8 mouse cellular contexts compared by ENCODE assay signal in genomic region chrX:74270902-74271551, GRCm38 (mm10). TPM values are rescaled to one million over a fixed set of nuclear protein-coding genes. Genes with fewer than 3 reads are reported as not detected.
DNase-seq lines count a peak whose midpoint lies in the region; ATAC-seq and TF ChIP-seq lines count a peak whose summit lies in the region.

No protein-coding gene starts in this region.

- H3K36me3 ChIP-seq in forebrain, embryonic 16.5 days (ENCODE audit: control insufficient read depth, insufficient read depth) = peaks cover 4% of the 10 kb centered on the region
- H3K36me3 ChIP-seq in intestine, embryonic 16.5 days (ENCODE audit: control insufficient read depth, insufficient read depth, low read length) = no peaks in the 10 kb centered on the region
- 0 out of 2 replicates have a peak, but pooled peaks cover 3% of the 10 kb centered on the region for H3K36me3 ChIP-seq in neural tube, embryonic 14.5 days (ENCODE audit: control insufficient read depth, insufficient read depth, low read length)

- H3K4me1 ChIP-seq in forebrain, embryonic 16.5 days (replicated peaks; ENCODE audit: control insufficient read depth, insufficient read depth, low read length) = peaks cover 6% of the 10 kb centered on the region; the same call in 1 of the 2 replicates
- H3K4me1 ChIP-seq in intestine, embryonic 16.5 days (ENCODE audit: control insufficient read depth, insufficient read depth, low read length) = no peaks in the 10 kb centered on the region
- no peaks in the 10 kb centered on the region; the same call in 1 of the 2 replicates for H3K4me1 ChIP-seq in lung, adult 2 months (ENCODE audit: control insufficient read depth, insufficient read depth, low read length)
- 0 out of 2 replicates have a peak, but pooled peaks cover 2% of the 10 kb centered on the region for H3K4me1 ChIP-seq in neural tube, embryonic 14.5 days (ENCODE audit: control insufficient read depth, insufficient read depth, low read length)

- peak overlapping the region; percentile 71 for H3K4me2 ChIP-seq in forebrain, embryonic 16.5 days (ENCODE audit: low read length)
- H3K4me2 ChIP-seq in intestine, embryonic 16.5 days (ENCODE audit: low read depth, low read length) = peak overlapping the region; percentile 46
- peak overlapping the region; percentile 54 for H3K4me2 ChIP-seq in neural tube, embryonic 14.5 days (ENCODE audit: low read depth, low read length)

- no peaks in the 10 kb centered on the region for H3K9me3 ChIP-seq in forebrain, embryonic 16.5 days (ENCODE audit: control insufficient read depth, low read length)
- no peaks in the 10 kb centered on the region for H3K9me3 ChIP-seq in intestine, embryonic 16.5 days (ENCODE audit: control insufficient read depth, low read length)
- H3K9me3 ChIP-seq in neural tube, embryonic 14.5 days (ENCODE audit: control insufficient read depth, low read length) = no peaks in the 10 kb centered on the region

- H3K9ac ChIP-seq in forebrain, embryonic 16.5 days (replicated peaks; ENCODE audit: low read depth, low read length) = peak overlapping the region; percentile 58
- H3K9ac ChIP-seq in intestine, embryonic 16.5 days (ENCODE audit: low read depth, low read length) = peak overlapping the region; percentile 76
- peak overlapping the region; percentile 50 for H3K9ac ChIP-seq in neural tube, embryonic 14.5 days (replicated peaks; ENCODE audit: low read depth, low read length)

- H3K4me3 ChIP-seq in left cerebral cortex, adult 2 months = peak overlapping the region; percentile 59
- H3K4me3 ChIP-seq in forebrain, embryonic 16.5 days (replicated peaks; ENCODE audit: low read length) = peak overlapping the region; percentile 44
- H3K4me3 ChIP-seq in intestine, embryonic 16.5 days (ENCODE audit: low read length) = peak overlapping the region; percentile 62
- peak overlapping the region; percentile 82 for H3K4me3 ChIP-seq in lung, adult 2 months (replicated peaks; ENCODE audit: extremely low read depth, low read depth, low read length)
- peak overlapping the region; percentile 54 for H3K4me3 ChIP-seq in neural tube, embryonic 14.5 days (ENCODE audit: low read depth, low read length)

- 20% methylated on average over 27 of the region's 27 CpGs for WGBS in forebrain, embryonic 16.5 days
- 15% methylated on average over 27 of the region's 27 CpGs for WGBS in intestine, embryonic 16.5 days
- 25% methylated on average over 27 of the region's 27 CpGs for WGBS in lung, adult 2 months
- 18% methylated on average over 27 of the region's 27 CpGs for WGBS in neural tube, embryonic 14.5 days

- peak in 1 of 2 experiments; percentile 12 for DNase-seq in left cerebral cortex, adult 2 months (ENCODE audit: extremely low spot score in 1 of 2, low spot score in 2 of 2)
- no peak for DNase-seq in left cerebral cortex, postnatal 14 days (ENCODE audit: low spot score in 2 of 2)
- DNase-seq in adrenal gland, postnatal 14 days = peak; percentile 64
- DNase-seq in lung, adult 2 months = peak; percentile 43

- TF ChIP-seq CTCF in left cerebral cortex, adult 2 months (IDR thresholded peaks at IDR 0.05) = no peak; the same call in 1 of the 2 replicates
- TF ChIP-seq CTCF in lung, adult 2 months (IDR thresholded peaks at IDR 0.05; ENCODE audit: insufficient read depth, low read length) = no peak

- peak; percentile 28; the same call in 1 of the 2 replicates for TF ChIP-seq POLR2A in lung, adult 2 months (IDR thresholded peaks at IDR 0.05; ENCODE audit: borderline replicate concordance, extremely low read depth, low read depth, low read length)

- no peak for ATAC-seq in forebrain, embryonic 16.5 days
- ATAC-seq in intestine, embryonic 16.5 days = no peak
- no peak; the same call in 1 of the 2 replicates for ATAC-seq in neural tube, embryonic 14.5 days (ENCODE audit: low read depth)
- ATAC-seq in activated CD4-positive, CD25-positive, alpha-beta regulatory T cell, adult 4 months = no peak

- intact Hi-C loops in left cerebral cortex, adult 2 months (cut with DNase I) = loop anchor here (10.0 kb wide), 1 partner anchor 306 kb away; the partner anchor contains the start of gene Hcfc1
- intact Hi-C loops in left cerebral cortex, postnatal 14 days (cut with DNase I) = no loop called here

- H3K27me3 ChIP-seq in forebrain, embryonic 16.5 days (replicated peaks; ENCODE audit: control insufficient read depth, insufficient read depth, low read length) = no peaks in the 10 kb centered on the region
- H3K27me3 ChIP-seq in intestine, embryonic 16.5 days (replicated peaks; ENCODE audit: control insufficient read depth, insufficient read depth, low read length) = no peaks in the 10 kb centered on the region
- H3K27me3 ChIP-seq in neural tube, embryonic 14.5 days (ENCODE audit: control insufficient read depth, insufficient read depth, low read length) = no peaks in the 10 kb centered on the region

- peak overlapping the region; percentile 83 for H3K27ac ChIP-seq in left cerebral cortex, adult 2 months
- H3K27ac ChIP-seq in forebrain, embryonic 16.5 days (ENCODE audit: low read length) = peak overlapping the region; percentile 27; the same call in 1 of the 2 replicates
- H3K27ac ChIP-seq in intestine, embryonic 16.5 days (ENCODE audit: low read length) = peak overlapping the region; percentile 72
- H3K27ac ChIP-seq in neural tube, embryonic 14.5 days (ENCODE audit: low read depth, low read length) = no peak overlapping the region

RNA-seq across cellular contexts. Expression of gene Rpl10, which starts 0.4 kb away (rescaled TPM):
- 100 to 1,000 TPM; 151 to 163 TPM for total RNA-seq in left cerebral cortex, adult 2 months (2021)
- total RNA-seq in left cerebral cortex, postnatal 14 days (2021) = 100 to 1,000 TPM; 124 to 140 TPM
- total RNA-seq in adrenal gland, postnatal 14 days (2021) = 289 and 296 TPM in 2 replicates
- 482 and 489 TPM in 2 replicates for polyA plus RNA-seq in forebrain, embryonic 16.5 days (2015; fragmentation: Nextera tagmentation; extraction: Ambion mirVana)
- 822 and 863 TPM in 2 replicates for polyA plus RNA-seq in intestine, embryonic 16.5 days (2015; fragmentation: Nextera tagmentation; extraction: Ambion mirVana)
- polyA plus RNA-seq in lung, adult 2 months (2012; rRNA removed) = 1,085 and 1,289 TPM in 2 replicates
- 476 and 568 TPM in 2 replicates for polyA plus RNA-seq in neural tube, embryonic 14.5 days (2014; fragmentation: Nextera tagmentation; extraction: Ambion mirVana)
- 1,000 to 10,000 TPM in 1 of 2 experiments, 100 to 1,000 TPM in 1; 640 to 1,689 TPM for polyA plus RNA-seq in activated CD4-positive, CD25-positive, alpha-beta regulatory T cell, adult 4 months (2017; shearing (Covaris generic))

RNA-seq across cellular contexts. Expression of gene Taz, which starts 10.7 kb away (rescaled TPM):
- 10 to 100 TPM; 60.9 to 64.9 TPM for total RNA-seq in left cerebral cortex, adult 2 months (2021)
- total RNA-seq in left cerebral cortex, postnatal 14 days (2021) = 10 to 100 TPM; 51.2 to 53.1 TPM
- 61.6 and 72.0 TPM in 2 replicates for total RNA-seq in adrenal gland, postnatal 14 days (2021)
- polyA plus RNA-seq in forebrain, embryonic 16.5 days (2015; fragmentation: Nextera tagmentation; extraction: Ambion mirVana) = 96.3 and 104 TPM in 2 replicates
- polyA plus RNA-seq in intestine, embryonic 16.5 days (2015; fragmentation: Nextera tagmentation; extraction: Ambion mirVana) = 85.3 and 91.1 TPM in 2 replicates
- polyA plus RNA-seq in lung, adult 2 months (2012; rRNA removed) = 99.6 and 108 TPM in 2 replicates
- 62.0 and 65.8 TPM in 2 replicates for polyA plus RNA-seq in neural tube, embryonic 14.5 days (2014; fragmentation: Nextera tagmentation; extraction: Ambion mirVana)
- 10 to 100 TPM; 42.1 to 51.3 TPM for polyA plus RNA-seq in activated CD4-positive, CD25-positive, alpha-beta regulatory T cell, adult 4 months (2017; shearing (Covaris generic))

RNA-seq across cellular contexts. Expression of gene Dnase1l1, which starts 11.1 kb away (rescaled TPM):
- total RNA-seq in left cerebral cortex, adult 2 months (2021) = 1 to 10 TPM; 2.2 to 2.9 TPM
- 1 to 10 TPM; 1.4 to 2.0 TPM for total RNA-seq in left cerebral cortex, postnatal 14 days (2021)
- total RNA-seq in adrenal gland, postnatal 14 days (2021) = 9.0 and 12.7 TPM in 2 replicates
- 2.8 and 3.1 TPM in 2 replicates for polyA plus RNA-seq in forebrain, embryonic 16.5 days (2015; fragmentation: Nextera tagmentation; extraction: Ambion mirVana)
- 12.4 and 14.5 TPM in 2 replicates for polyA plus RNA-seq in intestine, embryonic 16.5 days (2015; fragmentation: Nextera tagmentation; extraction: Ambion mirVana)
- polyA plus RNA-seq in lung, adult 2 months (2012; rRNA removed) = 26.1 and 38.3 TPM in 2 replicates
- 3.7 and 4.1 TPM in 2 replicates for polyA plus RNA-seq in neural tube, embryonic 14.5 days (2014; fragmentation: Nextera tagmentation; extraction: Ambion mirVana)
- 10 to 100 TPM; 16.6 to 18.5 TPM for polyA plus RNA-seq in activated CD4-positive, CD25-positive, alpha-beta regulatory T cell, adult 4 months (2017; shearing (Covaris generic))

RNA-seq across cellular contexts. Expression of gene Emd, which starts 16.5 kb away (rescaled TPM):
- 10 to 100 TPM; 36.0 to 37.7 TPM for total RNA-seq in left cerebral cortex, adult 2 months (2021)
- 10 to 100 TPM; 38.9 to 40.4 TPM for total RNA-seq in left cerebral cortex, postnatal 14 days (2021)
- 56.8 and 67.7 TPM in 2 replicates for total RNA-seq in adrenal gland, postnatal 14 days (2021)
- polyA plus RNA-seq in forebrain, embryonic 16.5 days (2015; fragmentation: Nextera tagmentation; extraction: Ambion mirVana) = 13.7 and 17.9 TPM in 2 replicates
- polyA plus RNA-seq in intestine, embryonic 16.5 days (2015; fragmentation: Nextera tagmentation; extraction: Ambion mirVana) = 18.3 and 22.5 TPM in 2 replicates
- polyA plus RNA-seq in lung, adult 2 months (2012; rRNA removed) = 63.1 and 63.9 TPM in 2 replicates
- 12.6 and 17.0 TPM in 2 replicates for polyA plus RNA-seq in neural tube, embryonic 14.5 days (2014; fragmentation: Nextera tagmentation; extraction: Ambion mirVana)
- 10 to 100 TPM; 47.0 to 48.0 TPM for polyA plus RNA-seq in activated CD4-positive, CD25-positive, alpha-beta regulatory T cell, adult 4 months (2017; shearing (Covaris generic))

RNA-seq across cellular contexts. Expression of gene Flna, which starts 21.4 kb away (rescaled TPM):
- 10 to 100 TPM; 66.7 to 68.9 TPM for total RNA-seq in left cerebral cortex, adult 2 months (2021)
- 100 to 1,000 TPM in 1 of 2 experiments, 10 to 100 TPM in 1; 89.1 to 100 TPM for total RNA-seq in left cerebral cortex, postnatal 14 days (2021)
- total RNA-seq in adrenal gland, postnatal 14 days (2021) = 138 and 176 TPM in 2 replicates
- polyA plus RNA-seq in forebrain, embryonic 16.5 days (2015; fragmentation: Nextera tagmentation; extraction: Ambion mirVana) = 126 and 133 TPM in 2 replicates
- polyA plus RNA-seq in intestine, embryonic 16.5 days (2015; fragmentation: Nextera tagmentation; extraction: Ambion mirVana) = 240 and 269 TPM in 2 replicates
- polyA plus RNA-seq in lung, adult 2 months (2012; rRNA removed) = 579 and 648 TPM in 2 replicates
- 63.0 and 121 TPM in 2 replicates for polyA plus RNA-seq in neural tube, embryonic 14.5 days (2014; fragmentation: Nextera tagmentation; extraction: Ambion mirVana)
- polyA plus RNA-seq in activated CD4-positive, CD25-positive, alpha-beta regulatory T cell, adult 4 months (2017; shearing (Covaris generic)) = 100 to 1,000 TPM; 202 to 298 TPM

Comparison
In these comparisons a context has a peak if more than half of its experiments do, and no peak if none do; other contexts are left out.
1. DNase-seq: peak in adrenal gland, postnatal 14 days (single experiment) and lung, adult 2 months (single experiment); none in left cerebral cortex, postnatal 14 days (0 of 2).
2. Peak in every context shown above with its lines, with median percentiles within 50 percentile points of each other: H3K4me3 ChIP-seq, H3K4me2 ChIP-seq and H3K9ac ChIP-seq.